Mouse (Mus musculus) heart, adult 8-10 months (tissue): ENCODE data around the gene Cypt1. TPM values are rescaled to one million over a fixed set of nuclear protein-coding genes. Genes with fewer than 3 reads are reported as not detected.

Experiments
- DNase-seq: peaks from one replicate; pipeline ENCODE4 v3.0.0; 2022; ENCODE audit warnings: low spot score
- total RNA-seq, 4 experiments: library from RNA; stranded (reverse); gene quantifications; 2 replicates each; pipeline ENCODE4 v1.2.4; 2022

The Cypt1 gene
- not detected for total RNA-seq

DNA sequence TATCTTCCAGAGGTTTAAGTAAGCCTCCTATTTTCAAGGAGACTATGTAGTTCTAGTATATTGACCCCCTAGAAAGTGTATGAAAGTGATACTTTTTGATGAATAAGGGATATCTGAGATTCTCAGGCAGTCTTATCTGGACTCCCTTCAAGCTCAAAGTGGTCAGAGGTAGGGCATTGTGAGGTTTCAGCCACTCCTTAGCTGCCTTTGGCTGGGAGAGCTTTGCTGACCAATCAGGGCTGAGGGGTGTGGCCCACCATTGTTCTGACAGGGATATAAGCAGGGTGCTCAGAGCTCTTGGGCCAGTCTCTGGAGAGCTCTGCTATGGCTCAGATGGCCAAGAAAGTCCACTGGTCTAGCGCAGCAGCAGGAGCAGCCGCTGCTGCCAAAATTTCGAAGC is at the start of gene Cypt1:
Gene Cypt1 (plus strand): TSS at position 301 of the 400 bp plus-strand sequence.
- no peak for DNase-seq

DNA sequence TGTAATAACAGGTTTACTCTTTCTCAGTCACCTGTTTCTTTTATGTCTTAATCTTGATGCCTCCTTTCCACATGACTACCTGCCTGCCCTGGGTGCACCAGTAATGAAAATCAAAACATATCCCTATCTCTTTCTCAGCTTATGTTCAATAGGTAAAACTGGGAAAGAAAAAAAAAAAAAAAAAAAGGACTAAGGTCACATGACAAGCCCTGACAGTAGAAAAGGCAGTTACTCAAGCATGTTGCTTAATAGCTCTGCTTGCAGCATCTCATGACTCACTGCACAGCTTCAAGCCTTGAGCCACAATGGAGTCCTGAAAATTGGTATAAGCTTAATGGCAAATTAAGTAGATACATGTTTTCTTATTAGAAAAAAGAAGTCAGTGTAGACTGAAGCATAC is 24.1 kb downstream of the Cypt1 start:
- no peak for DNase-seq

DNA sequence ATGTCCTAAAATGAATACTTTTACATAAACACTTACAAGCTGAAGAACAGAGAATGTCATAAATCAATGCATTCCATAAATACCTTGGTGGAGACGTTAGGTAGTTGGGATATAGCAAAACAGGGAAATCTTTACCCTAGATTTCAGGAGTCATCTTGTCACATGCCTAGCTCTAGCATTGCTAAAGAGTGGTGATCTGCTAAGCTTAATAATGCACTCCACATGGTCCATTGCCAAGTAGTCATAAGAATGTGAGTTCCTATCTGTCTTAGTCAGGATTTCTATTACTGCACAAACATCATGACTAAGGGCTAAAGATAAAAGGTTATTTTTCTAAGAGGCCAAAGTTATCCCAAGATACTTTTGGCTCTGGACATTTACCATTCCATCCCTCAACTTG is 34.4 kb downstream of the Cypt1 start:
- DNase-seq: peak; percentile 2

DNA sequence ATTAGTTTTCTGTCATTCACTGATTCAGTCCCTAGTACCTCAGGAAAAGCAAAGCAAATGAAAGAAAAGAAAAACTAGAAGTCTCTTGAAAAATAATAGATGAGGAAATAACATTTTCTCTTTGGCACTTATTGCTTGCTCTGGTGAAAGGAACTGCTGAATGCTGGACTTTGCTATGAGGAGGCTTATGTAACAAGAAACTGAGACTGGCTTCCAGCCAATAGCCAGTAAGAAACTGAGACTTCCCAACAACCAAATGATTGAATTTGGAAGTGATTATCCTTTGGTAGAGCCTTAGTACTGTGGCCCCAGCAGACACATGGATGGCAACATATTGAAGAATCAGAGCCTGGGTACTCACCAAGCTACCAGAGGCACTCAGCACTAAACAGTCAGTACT is 35.8 kb downstream of the Cypt1 start:
- DNase-seq: peak; percentile 0

Other genes with a start within 250 kb of the Cypt1 start
- gene Maoa, start 96.8 kb downstream of the Cypt1 start, total RNA-seq: 1 to 10 TPM; 1.7 to 3.0 (median 2.8) TPM